Mouse (Mus musculus) liver, postnatal 0 days (tissue): ENCODE data around the gene Efl1. TPM values are rescaled to one million over a fixed set of nuclear protein-coding genes. Genes with fewer than 3 reads are reported as not detected.
"Not testable (repeated sequence)": the region's sequence is repeated elsewhere in the genome, so short reads cannot be mapped to it uniquely, and the experiment has no call there.

Experiments
- ATAC-seq: fragments of 200-750 bp; cut with Nextera tagmentation; 2 replicates; pipeline ENCODE4 v1.8.0; 2017; ENCODE audit warnings: mild to moderate bottlenecking, moderate library complexity
- DNase-seq: peaks from one replicate; pipeline ENCODE4 v3.0.0-alpha.2; 2016
- H3K27ac ChIP-seq: fragments of 300-500 bp; sonication (generic); 2 replicates; pipeline ENCODE4 v1.5.1; 2014; ENCODE audit warnings: antibody characterized with exemption, moderate library complexity, mild to moderate bottlenecking, low read depth
- H3K27me3 ChIP-seq: fragments of 300-500 bp; sonication (generic); 2 replicates; pipeline ENCODE4 v1.6.1; 2014; ENCODE audit warnings: low read length, control low read depth, mixed read lengths; ENCODE audit not compliant: insufficient read depth
- H3K36me3 ChIP-seq: fragments of 300-500 bp; sonication (generic); replicated peaks from 2 replicates; pipeline ENCODE4 v1.6.1; 2014; ENCODE audit warnings: mild to moderate bottlenecking, control low read depth, low read length, moderate library complexity, mixed read lengths; ENCODE audit not compliant: insufficient read depth
- H3K4me1 ChIP-seq: fragments of 300-500 bp; sonication (generic); 2 replicates; pipeline ENCODE4 v1.6.1; 2014; ENCODE audit warnings: antibody characterized with exemption, mild to moderate bottlenecking, control low read depth; ENCODE audit not compliant: insufficient read depth
- H3K4me2 ChIP-seq: fragments of 300-500 bp; sonication (generic); 2 replicates; pipeline ENCODE4 v1.6.1; 2014; ENCODE audit warnings: low read depth, mild to moderate bottlenecking, low read length, moderate library complexity, mixed read lengths
- H3K4me3 ChIP-seq: fragments of 300-500 bp; sonication (generic); 2 replicates; pipeline ENCODE4 v1.5.1; 2014; ENCODE audit warnings: low read depth, low read length
- H3K9ac ChIP-seq: fragments of 300-500 bp; sonication (generic); replicated peaks from 2 replicates; pipeline ENCODE4 v1.6.1; 2014; ENCODE audit warnings: mild to moderate bottlenecking, moderate library complexity
- H3K9me3 ChIP-seq: fragments of 300-500 bp; sonication (generic); 2 replicates; pipeline ENCODE4 v1.6.1; 2016; ENCODE audit warnings: mild to moderate bottlenecking, control low read depth, low read length, mixed read lengths
- CTCF ChIP-seq: sonication (generic); IDR thresholded peaks from 2 replicates; pipeline ENCODE4 v1.5.1; 2016; ENCODE audit warnings: antibody characterized with exemption, low read depth
- EP300 ChIP-seq: IDR thresholded peaks from 2 replicates; pipeline ENCODE4 v1.6.1; 2016; ENCODE audit warnings: antibody characterized with exemption, low read depth, mild to moderate bottlenecking
- WGBS: fragments of 180-500 bp; shearing (Covaris S2); extraction: QIAGEN DNeasy Blood & Tissue Kit; methylation state at CpG from one replicate; pipeline ENCODE4 v1.1.7; 2014; ENCODE audit not compliant: insufficient replicate concordance; 5-methylcytosine and 5-hydroxymethylcytosine counted together
- polyA plus RNA-seq: library from polyadenylated mRNA; unstranded; fragments of >200 nt; fragmentation: Nextera tagmentation; extraction: Ambion mirVana; gene quantifications from 2 replicates; pipeline ENCODE4 v1.2.1, GENCODE M21; 2015

The Efl1 gene
- polyA plus RNA-seq, 1 experiment from 2014 or later, result 6.5 TPM

GRCm38 (mm10) chr7:82766623-82767022 lies 118.2 kb downstream of the Efl1 start:
- Histone ChIP-seq H3K27me3 (no peaks in the 10 kb centered on the region), H3K27ac (no peak overlapping the region), H3K9me3 (no peaks in the 10 kb centered on the region), H3K4me1 (no peaks in the 10 kb centered on the region), H3K4me2 (no peak overlapping the region), H3K4me3 (no peak overlapping the region), H3K9ac (no peak overlapping the region), H3K36me3 (peaks cover 21% of the 10 kb centered on the region)
- ATAC-seq (no peak), DNase-seq (no peak)
- TF ChIP-seq CTCF, result no peak
- TF ChIP-seq EP300, result no peak
- 81% methylated on average over 6 of the region's 6 CpGs for WGBS

GRCm38 (mm10) chr7:82770207-82770606 lies 121.8 kb downstream of the Efl1 start:
- H3K4me3 ChIP-seq, result no peak overlapping the region
- ATAC-seq (no peak), DNase-seq (no peak)
- no peaks in the 10 kb centered on the region for H3K4me1 ChIP-seq
- no peaks in the 10 kb centered on the region for H3K9me3 ChIP-seq
- H3K9ac ChIP-seq, result no peak overlapping the region
- 77% methylated on average over 6 of the region's 6 CpGs for WGBS
- H3K36me3 ChIP-seq, result peaks cover 11% of the 10 kb centered on the region; the same call in 1 of the 2 replicates
- no peak overlapping the region for H3K4me2 ChIP-seq
- TF ChIP-seq CTCF, result no peak
- no peak for TF ChIP-seq EP300
- H3K27ac ChIP-seq, result no peak overlapping the region
- H3K27me3 ChIP-seq, result no peaks in the 10 kb centered on the region

GRCm38 (mm10) chr7:82770957-82771660 lies 122.7 kb downstream of the Efl1 start:
- not testable (repeated sequence) for H3K27me3 ChIP-seq, H3K9ac ChIP-seq, H3K4me1 ChIP-seq, H3K4me2 ChIP-seq, H3K4me3 ChIP-seq, H3K9me3 ChIP-seq, H3K27ac ChIP-seq, ATAC-seq, H3K36me3 ChIP-seq
- peak; percentile 54 for DNase-seq
- WGBS, result 90% methylated on average over 23 of the region's 29 CpGs

DNA sequence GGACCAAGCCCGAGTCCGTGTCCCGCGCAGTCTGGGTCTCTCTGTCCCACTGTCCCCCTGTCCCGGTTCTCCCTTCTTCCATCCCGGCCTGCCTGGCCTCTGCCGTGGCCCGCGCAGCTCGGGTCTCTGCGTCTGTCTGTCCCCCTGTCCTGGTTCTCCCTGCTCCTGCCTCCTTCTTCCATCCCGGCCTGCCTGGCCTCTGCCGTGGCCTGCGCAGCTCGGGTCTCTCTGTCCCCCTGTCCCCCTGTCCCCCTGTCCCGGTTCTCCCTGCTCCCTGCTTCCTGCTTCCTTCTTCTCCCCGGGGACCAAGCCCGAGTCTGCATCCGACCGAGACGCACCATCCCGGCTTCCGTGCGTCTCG lies 123.2 kb downstream of the Efl1 start:
- H3K36me3 ChIP-seq, H3K27ac ChIP-seq, H3K9ac ChIP-seq, H3K4me1 ChIP-seq, DNase-seq, ATAC-seq, H3K27me3 ChIP-seq, H3K4me2 ChIP-seq, H3K9me3 ChIP-seq, H3K4me3 ChIP-seq: not testable (repeated sequence)
- WGBS, result 87% methylated on average over 25 of the region's 25 CpGs

DNA sequence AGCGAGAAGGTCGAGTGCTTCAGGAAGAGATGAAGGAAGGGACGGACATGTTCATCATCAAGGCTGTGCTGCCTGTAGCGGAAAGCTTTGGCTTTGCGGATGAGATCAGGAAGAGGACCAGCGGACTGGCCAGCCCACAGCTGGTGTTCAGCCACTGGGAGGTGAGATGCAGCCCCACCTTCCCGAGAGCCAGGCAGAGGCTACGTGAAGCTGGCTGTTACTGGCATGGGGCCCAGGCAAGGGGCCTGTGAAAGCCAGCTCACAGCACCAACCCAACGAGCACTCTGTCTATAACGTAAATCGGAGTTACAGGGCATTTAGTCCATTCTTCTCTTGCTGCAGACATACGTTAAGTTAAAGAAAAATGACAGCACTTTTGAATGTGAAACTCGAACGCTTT lies 124.1 kb downstream of the Efl1 start:
- WGBS, result 67% methylated on average over 14 of the region's 14 CpGs
- ATAC-seq, result no peak
- H3K9ac ChIP-seq, result no peak overlapping the region

DNA sequence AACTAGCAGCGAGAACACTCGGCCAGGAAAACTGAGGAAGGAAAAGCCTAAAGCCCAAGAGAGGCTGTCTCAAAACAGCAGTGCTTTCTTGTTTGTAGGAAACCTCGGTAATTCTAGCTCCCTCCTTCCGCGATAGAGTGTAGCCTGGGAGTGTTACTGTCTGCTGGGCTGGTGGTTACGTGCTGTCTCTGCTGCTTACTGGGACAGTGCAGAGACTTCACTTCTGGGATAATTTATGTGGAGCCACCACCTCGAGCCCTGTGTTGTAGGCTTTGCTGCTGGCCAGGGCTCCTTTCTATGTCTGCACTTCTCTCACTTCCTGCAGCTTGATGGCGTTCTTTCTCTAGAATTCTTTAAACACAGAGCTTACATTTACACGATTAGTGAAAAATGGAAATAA lies 124.7 kb downstream of the Efl1 start:
- H3K9ac ChIP-seq, result no peak overlapping the region
- H3K36me3 ChIP-seq, result peaks cover 3% of the 10 kb centered on the region; the same call in 1 of the 2 replicates
- H3K4me3 ChIP-seq, result no peak overlapping the region
- ATAC-seq (no peak), DNase-seq (no peak)
- 70% methylated on average over 9 of the region's 9 CpGs for WGBS
- no peaks in the 10 kb centered on the region for H3K27me3 ChIP-seq
- H3K9me3 ChIP-seq, result no peaks in the 10 kb centered on the region
- H3K4me2 ChIP-seq, result no peak overlapping the region
- no peak overlapping the region for H3K27ac ChIP-seq
- TF ChIP-seq CTCF (no peak), EP300 (no peak)
- H3K4me1 ChIP-seq, result no peaks in the 10 kb centered on the region

More for the DNA sequence above, 124.1 kb downstream of the Efl1 start:
- Histone ChIP-seq H3K4me3 (no peak overlapping the region), H3K9me3 (no peaks in the 10 kb centered on the region), H3K4me2 (no peak overlapping the region), H3K36me3 (0 out of 2 replicates have a peak, but pooled peaks cover 3% of the 10 kb centered on the region), H3K4me1 (no peaks in the 10 kb centered on the region), H3K27ac (no peak overlapping the region), H3K27me3 (no peaks in the 10 kb centered on the region)
- TF ChIP-seq EP300 (no peak), CTCF (no peak)
- DNase-seq, result no peak

DNA sequence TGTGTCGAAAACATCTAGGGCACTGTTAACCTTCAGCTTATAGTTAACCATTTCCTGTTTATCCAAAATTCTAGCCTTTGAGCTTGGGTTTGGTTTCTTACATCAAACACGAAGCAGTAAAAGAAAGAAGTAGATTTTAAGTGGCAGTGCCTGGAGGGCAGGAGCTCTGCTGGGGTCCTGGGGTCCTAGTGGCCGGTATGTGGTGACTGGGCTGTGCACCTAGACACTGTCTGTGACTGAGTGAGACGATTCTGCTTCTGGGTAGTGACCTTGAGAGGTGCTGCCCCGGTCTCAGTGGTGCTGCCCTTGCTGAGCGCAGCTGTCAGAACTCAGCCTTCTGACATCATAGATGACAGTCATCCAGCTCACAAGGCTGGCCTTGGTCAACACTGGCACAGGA lies 125.5 kb downstream of the Efl1 start:
- DNase-seq, result no peak
- Histone ChIP-seq H3K9me3 (no peaks in the 10 kb centered on the region), H3K27ac (no peak overlapping the region), H3K27me3 (no peaks in the 10 kb centered on the region), H3K4me1 (no peaks in the 10 kb centered on the region), H3K36me3 (peaks cover 4% of the 10 kb centered on the region), H3K4me3 (no peak overlapping the region), H3K4me2 (no peak overlapping the region), H3K9ac (no peak overlapping the region)
- ATAC-seq, result no peak
- 74% methylated on average over 6 of the region's 6 CpGs for WGBS
- TF ChIP-seq CTCF (no peak), EP300 (no peak)
